Mouse (Mus musculus) small intestine, adult 2 months (tissue): ENCODE measurements around the gene B4galt4.

Experiments
- CTCF ChIP-seq: fragments of 200-500 bp; IDR thresholded peaks from 2 replicates; pipeline ENCODE4 v1.5.1; 2012; ENCODE audit warnings: low read depth, mild to moderate bottlenecking, control low read depth, inconsistent platforms, low read length, moderate library complexity, mixed read lengths; ENCODE audit not compliant: insufficient replicate concordance, insufficient read length; ENCODE audit errors: extremely low read depth
- POLR2A ChIP-seq: fragments of 200-500 bp; IDR thresholded peaks from 2 replicates; pipeline ENCODE4 v1.6.1; 2012; ENCODE audit warnings: low read depth, mild to moderate bottlenecking, control low read depth, inconsistent platforms, low read length, moderate library complexity

DNA sequence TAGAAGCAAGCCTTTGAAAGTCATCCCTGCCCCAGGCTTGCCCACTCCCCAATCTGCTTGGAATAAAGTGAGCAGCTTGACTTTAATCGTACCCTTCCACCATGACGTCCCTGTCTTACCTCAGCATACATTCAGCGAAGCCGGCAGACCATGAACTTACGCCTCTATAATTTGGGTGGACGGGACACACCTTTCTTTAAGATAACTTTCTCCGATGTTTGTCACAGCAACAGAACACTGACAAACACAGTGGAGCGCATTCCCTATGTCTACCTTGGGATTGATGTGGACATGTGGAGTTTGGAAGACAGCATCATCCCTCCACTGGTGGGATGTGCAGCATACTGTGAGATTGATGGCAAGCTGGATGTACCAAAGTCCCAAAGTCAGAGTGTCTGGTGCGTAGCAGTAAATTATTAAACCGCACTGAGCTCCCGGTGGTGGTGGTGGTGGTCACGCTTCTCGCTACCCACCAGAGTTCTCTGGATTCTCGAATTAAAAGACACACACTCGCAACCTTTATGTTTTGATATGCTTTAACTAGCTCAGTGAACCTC is 13.4 kb upstream of the B4galt4 start:
- TF ChIP-seq CTCF (no peak), POLR2A (no peak)
